Mouse (Mus musculus): ENCODE results near the gene Unc5cl.

DNA sequence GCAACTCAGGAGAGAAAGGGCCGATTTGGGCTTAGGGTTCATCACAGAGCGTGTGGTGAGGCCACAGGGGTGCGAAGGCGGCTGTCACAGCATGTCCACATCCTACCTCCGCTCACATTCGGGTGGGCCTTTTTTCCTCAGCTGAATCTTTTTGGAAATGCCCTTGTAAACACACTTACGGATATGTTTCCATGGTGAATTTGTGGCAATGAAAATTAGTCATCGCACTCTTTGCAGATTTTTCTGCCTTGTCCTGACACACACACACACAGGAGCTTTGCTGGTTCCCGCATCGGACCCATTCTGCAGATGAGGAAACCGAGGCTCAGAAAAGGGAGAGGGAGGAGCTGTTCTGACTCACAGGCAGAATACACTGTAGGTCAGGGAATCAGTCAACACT, 91.3 kb downstream of the Unc5cl start:
- TF ChIP-seq CTCF (IDR thresholded peaks at IDR 0.05) (no peak), EP300 (IDR thresholded peaks at IDR 0.05) (no peak)

Measured in lung, postnatal 0 days (tissue).